Mouse (Mus musculus): ENCODE measurements around the gene Abca12. TPM values are rescaled to one million over a fixed set of nuclear protein-coding genes. Genes with fewer than 3 reads are reported as not detected.
A peak's percentile ranks its signal among the peaks of the same experiment; 100 is the strongest.

The Abca12 gene
- total RNA-seq (2014; rRNA removed) (0.14 and 0.44 TPM in 2 replicates), polyA plus RNA-seq (2015; fragmentation: Nextera tagmentation; extraction: Ambion mirVana) (0.10 TPM in 2 replicates)

- Histone ChIP-seq H3K27me3 (ENCODE audit: insufficient read depth, low read length) (no peaks in the 10 kb centered on the region), H3K27ac (ENCODE audit: low read depth, low read length) (no peak within 1 kb of the TSS), H3K9ac (replicated peaks; ENCODE audit: low read length, poor library complexity, severe bottlenecking) (no peak within 1 kb of the TSS), H3K9me3 (ENCODE audit: low read length) (no peaks in the 10 kb centered on the region), H3K4me1 (ENCODE audit: insufficient read depth, low read length) (no peaks in the 10 kb centered on the region), H3K4me2 (ENCODE audit: low read depth, low read length, poor library complexity, severe bottlenecking) (no peak within 1 kb of the TSS), H3K36me3 (ENCODE audit: insufficient read depth, low read length) (no peaks in the 10 kb centered on the region), H3K4me3 (ENCODE audit: low read depth, low read length) (no peak within 1 kb of the TSS)
- DNase-seq (ENCODE audit: low spot score) (no peak), ATAC-seq (ENCODE audit: low FRiP score) (no peak)
- 91% methylated on average over 7 of the region's 7 CpGs for WGBS
- TF ChIP-seq CTCF (IDR thresholded peaks at IDR 0.05): no peak
These were observed at the start of gene Abca12 for GRCm38 (mm10) chr1:71414810-71415209. Abca12 (minus strand) TSS chr1:71414910.

GRCm38 (mm10) chr1:71457961-71458360 lies 43.3 kb upstream of the Abca12 start:
- Histone ChIP-seq H3K9me3 (ENCODE audit: low read length) (no peaks in the 10 kb centered on the region), H3K4me3 (ENCODE audit: low read depth, low read length) (no peak overlapping the region), H3K9ac (replicated peaks; ENCODE audit: low read length, poor library complexity, severe bottlenecking) (no peak overlapping the region), H3K27me3 (ENCODE audit: insufficient read depth, low read length) (no peaks in the 10 kb centered on the region), H3K4me2 (ENCODE audit: low read depth, low read length, poor library complexity, severe bottlenecking) (no peak overlapping the region), H3K4me1 (ENCODE audit: insufficient read depth, low read length) (no peaks in the 10 kb centered on the region), H3K27ac (ENCODE audit: low read depth, low read length) (no peak overlapping the region), H3K36me3 (ENCODE audit: insufficient read depth, low read length) (no peaks in the 10 kb centered on the region)
- DNase-seq (ENCODE audit: low spot score) (no peak), ATAC-seq (ENCODE audit: low FRiP score) (no peak)
- no peak for TF ChIP-seq CTCF (IDR thresholded peaks at IDR 0.05)
- WGBS: 87% methylated on average over 3 of the region's 3 CpGs

GRCm38 (mm10) chr1:71447424-71447823 lies 32.7 kb upstream of the Abca12 start:
- Histone ChIP-seq H3K27ac (ENCODE audit: low read depth, low read length) (no peak overlapping the region), H3K4me1 (ENCODE audit: insufficient read depth, low read length) (no peaks in the 10 kb centered on the region), H3K36me3 (ENCODE audit: insufficient read depth, low read length) (no peaks in the 10 kb centered on the region), H3K27me3 (ENCODE audit: insufficient read depth, low read length) (no peaks in the 10 kb centered on the region), H3K4me2 (ENCODE audit: low read depth, low read length, poor library complexity, severe bottlenecking) (no peak overlapping the region), H3K4me3 (ENCODE audit: low read depth, low read length) (no peak overlapping the region), H3K9me3 (ENCODE audit: low read length) (no peaks in the 10 kb centered on the region), H3K9ac (replicated peaks; ENCODE audit: low read length, poor library complexity, severe bottlenecking) (no peak overlapping the region)
- TF ChIP-seq CTCF (IDR thresholded peaks at IDR 0.05): no peak
- DNase-seq (ENCODE audit: low spot score) (no peak), ATAC-seq (ENCODE audit: low FRiP score) (no peak)
- WGBS: 91% methylated on average over 4 of the region's 4 CpGs

- DNase-seq (ENCODE audit: low spot score): peak; percentile 10
These were observed 7.1 kb upstream of the Abca12 start for GRCm38 (mm10) chr1:71421741-71422333.

GRCm38 (mm10) chr1:71418467-71418866 lies 3.8 kb upstream of the Abca12 start:
- no peak for TF ChIP-seq CTCF (IDR thresholded peaks at IDR 0.05)
- Histone ChIP-seq H3K4me2 (ENCODE audit: low read depth, low read length, poor library complexity, severe bottlenecking) (no peak overlapping the region), H3K9me3 (ENCODE audit: low read length) (no peaks in the 10 kb centered on the region), H3K9ac (replicated peaks; ENCODE audit: low read length, poor library complexity, severe bottlenecking) (no peak overlapping the region), H3K27me3 (ENCODE audit: insufficient read depth, low read length) (no peaks in the 10 kb centered on the region), H3K27ac (ENCODE audit: low read depth, low read length) (no peak overlapping the region), H3K4me3 (ENCODE audit: low read depth, low read length) (no peak overlapping the region), H3K4me1 (ENCODE audit: insufficient read depth, low read length) (no peaks in the 10 kb centered on the region), H3K36me3 (ENCODE audit: insufficient read depth, low read length) (no peaks in the 10 kb centered on the region)
- WGBS: 86% methylated on average over 5 of the region's 5 CpGs
- no peak for DNase-seq (ENCODE audit: low spot score)
- ATAC-seq (ENCODE audit: low FRiP score): no peak

More at GRCm38 (mm10) chr1:71421741-71422333, 7.1 kb upstream of the Abca12 start:
- Histone ChIP-seq H3K9me3 (ENCODE audit: low read length) (no peaks in the 10 kb centered on the region), H3K27ac (ENCODE audit: low read depth, low read length) (no peak overlapping the region), H3K27me3 (ENCODE audit: insufficient read depth, low read length) (no peaks in the 10 kb centered on the region), H3K4me3 (ENCODE audit: low read depth, low read length) (no peak overlapping the region), H3K9ac (replicated peaks; ENCODE audit: low read length, poor library complexity, severe bottlenecking) (no peak overlapping the region), H3K4me1 (ENCODE audit: insufficient read depth, low read length) (no peaks in the 10 kb centered on the region), H3K4me2 (ENCODE audit: low read depth, low read length, poor library complexity, severe bottlenecking) (no peak overlapping the region), H3K36me3 (ENCODE audit: insufficient read depth, low read length) (no peaks in the 10 kb centered on the region)
- no peak for ATAC-seq (ENCODE audit: low FRiP score)
- 77% methylated on average over 13 of the region's 13 CpGs for WGBS
- TF ChIP-seq CTCF (IDR thresholded peaks at IDR 0.05): no peak

- WGBS: 75% methylated on average over 5 of the region's 5 CpGs
These were observed 3.2 kb upstream of the Abca12 start for GRCm38 (mm10) chr1:71417951-71418350.

More at GRCm38 (mm10) chr1:71417951-71418350, 3.2 kb upstream of the Abca12 start:
- H3K4me3 ChIP-seq (ENCODE audit: low read depth, low read length): no peak overlapping the region
- H3K9ac ChIP-seq (replicated peaks; ENCODE audit: low read length, poor library complexity, severe bottlenecking): no peak overlapping the region
- no peaks in the 10 kb centered on the region for H3K4me1 ChIP-seq (ENCODE audit: insufficient read depth, low read length)
- H3K27me3 ChIP-seq (ENCODE audit: insufficient read depth, low read length): no peaks in the 10 kb centered on the region
- H3K4me2 ChIP-seq (ENCODE audit: low read depth, low read length, poor library complexity, severe bottlenecking): no peak overlapping the region
- ATAC-seq (ENCODE audit: low FRiP score) (no peak), DNase-seq (ENCODE audit: low spot score) (no peak)
- TF ChIP-seq CTCF (IDR thresholded peaks at IDR 0.05): no peak
- H3K9me3 ChIP-seq (ENCODE audit: low read length): no peaks in the 10 kb centered on the region
- no peak overlapping the region for H3K27ac ChIP-seq (ENCODE audit: low read depth, low read length)
- no peaks in the 10 kb centered on the region for H3K36me3 ChIP-seq (ENCODE audit: insufficient read depth, low read length)
